21 mouse cellular contexts compared by ENCODE assay signal in the genomic region with DNA sequence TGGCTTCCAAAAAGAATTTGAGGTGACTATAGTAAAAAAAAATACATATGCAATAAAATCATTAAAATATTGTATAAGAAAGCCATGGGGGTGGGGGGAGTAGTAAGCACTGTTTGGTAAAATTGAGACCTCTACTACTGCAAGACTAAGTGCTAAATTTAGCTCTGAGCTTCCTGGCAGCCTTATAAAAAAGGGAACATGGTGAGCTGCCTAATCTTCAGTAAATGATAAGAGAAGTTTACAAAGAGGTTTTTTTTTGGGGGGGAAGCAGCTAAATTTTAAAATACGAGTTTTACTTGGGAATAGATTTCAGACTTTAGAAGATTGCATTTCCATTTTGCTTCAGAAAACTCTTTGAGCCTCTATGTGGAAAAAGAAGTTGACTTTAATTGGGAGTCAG. TPM values are rescaled to one million over a fixed set of nuclear protein-coding genes. Genes with fewer than 3 reads are reported as not detected.
DNase-seq lines count a peak whose midpoint lies in the region; ATAC-seq and TF ChIP-seq lines count a peak whose summit lies in the region.
"Had no signal": no experiment of that assay in that cellular context is flagged by ENCODE, and none has a peak within 500 bp of the region (broad histone marks: within the 10 kb centered on the region; RNA-seq: fewer than 3 reads in every experiment).

No protein-coding gene starts in this region.

- WGBS in embryonic facial prominence, embryonic 15.5 days, result 58% methylated on average over 1 of the region's 1 CpGs
- 67% methylated on average over 1 of the region's 1 CpGs for WGBS in limb, embryonic 14.5 days
- 92% methylated on average over 1 of the region's 1 CpGs for WGBS in neural tube, embryonic 15.5 days
- 60% methylated on average over 1 of the region's 1 CpGs for WGBS in lung, postnatal 0 days

- no peak overlapping the region for H3K4me3 ChIP-seq in MEL (ENCODE audit: control insufficient read depth in 1 of 2, insufficient read depth in 1 of 2, low read depth in 2 of 2, low read length in 2 of 2)
- no peak overlapping the region for H3K4me3 ChIP-seq in embryonic facial prominence, embryonic 15.5 days (replicated peaks)
- H3K4me3 ChIP-seq in limb, embryonic 14.5 days (replicated peaks; ENCODE audit: low read length), result no peak overlapping the region
- no peak overlapping the region for H3K4me3 ChIP-seq in neural tube, embryonic 15.5 days (replicated peaks)
- H3K4me3 ChIP-seq in lung, postnatal 0 days (ENCODE audit: low read depth, low read length), result no peak overlapping the region
- H3K4me3 ChIP-seq: erythroblast, embryonic 14.5 days; forebrain, embryonic 12.5 days; forebrain, embryonic 15.5 days; hindbrain, embryonic 12.5 days; hindbrain, embryonic 15.5 days had no signal

- TF ChIP-seq CTCF in MEL (IDR thresholded peaks at IDR 0.05 in 2 of 3, conservative IDR thresholded peaks at IDR 0.05 in 1 of 3; ENCODE audit: control insufficient read depth in 1 of 3, insufficient read depth in 1 of 3, low read depth in 2 of 3, low read length in 3 of 3, poor library complexity in 1 of 3, severe bottlenecking in 1 of 3), result no peak
- no peak for TF ChIP-seq CTCF in lung, postnatal 0 days (IDR thresholded peaks at IDR 0.05)

- TF ChIP-seq RAD21 in MEL (IDR thresholded peaks at IDR 0.05; ENCODE audit: low read depth, low read length), result no peak

- TF ChIP-seq EP300 in MEL (IDR thresholded peaks at IDR 0.05; ENCODE audit: low read depth in 1 of 2, low read length in 2 of 2), result peak in 1 of 2 experiments; percentile 30; a peak in 3 of 4 replicates
- TF ChIP-seq EP300 in lung, postnatal 0 days (IDR thresholded peaks at IDR 0.05), result no peak

- no peak overlapping the region for H3K27ac ChIP-seq in MEL (ENCODE audit: control insufficient read depth, low read depth, low read length)
- H3K27ac ChIP-seq in embryonic facial prominence, embryonic 15.5 days (replicated peaks), result peak overlapping the region; percentile 93
- H3K27ac ChIP-seq in limb, embryonic 14.5 days (replicated peaks; ENCODE audit: low read depth, low read length), result no peak overlapping the region; the same call in 1 of the 2 replicates
- H3K27ac ChIP-seq in neural tube, embryonic 15.5 days (replicated peaks), result no peak overlapping the region
- no peak overlapping the region for H3K27ac ChIP-seq in lung, postnatal 0 days (ENCODE audit: low read length)
- H3K27ac ChIP-seq: forebrain, embryonic 15.5 days; hindbrain, embryonic 12.5 days; hindbrain, embryonic 15.5 days had no signal

- H3K9ac ChIP-seq in MEL (ENCODE audit: control insufficient read depth, low read depth, low read length, poor library complexity, severe bottlenecking), result no peak overlapping the region
- H3K9ac ChIP-seq in embryonic facial prominence, embryonic 15.5 days, result no peak overlapping the region
- no peak overlapping the region for H3K9ac ChIP-seq in limb, embryonic 14.5 days (ENCODE audit: low read depth, low read length, severe bottlenecking)
- H3K9ac ChIP-seq in neural tube, embryonic 15.5 days (replicated peaks), result no peak overlapping the region
- no peak overlapping the region for H3K9ac ChIP-seq in lung, postnatal 0 days (replicated peaks; ENCODE audit: low read depth)
- H3K9ac ChIP-seq: forebrain, embryonic 12.5 days; forebrain, embryonic 15.5 days; hindbrain, embryonic 12.5 days; hindbrain, embryonic 15.5 days had no signal

- H3K4me1 ChIP-seq in MEL (ENCODE audit: control insufficient read depth in 1 of 2, insufficient read depth in 2 of 2, low read length in 2 of 2), result peaks cover 3 to 25% of the 10 kb centered on the region in 2 experiments; a peak in 3 of 4 replicates
- H3K4me1 ChIP-seq in embryonic facial prominence, embryonic 15.5 days, result peaks cover 62% of the 10 kb centered on the region
- peaks cover 24% of the 10 kb centered on the region for H3K4me1 ChIP-seq in limb, embryonic 14.5 days (ENCODE audit: control insufficient read depth, insufficient read depth, low read length)
- peaks cover 21% of the 10 kb centered on the region for H3K4me1 ChIP-seq in neural tube, embryonic 15.5 days
- H3K4me1 ChIP-seq in lung, postnatal 0 days (ENCODE audit: insufficient read depth, low read depth, low read length), result peaks cover 3% of the 10 kb centered on the region; the same call in 1 of the 2 replicates

- peaks cover 0 to 15% of the 10 kb centered on the region in 2 experiments; a peak in 2 of 4 replicates for H3K36me3 ChIP-seq in MEL (ENCODE audit: control insufficient read depth in 1 of 2, insufficient read depth in 2 of 2, low read length in 2 of 2)
- H3K36me3 ChIP-seq in embryonic facial prominence, embryonic 15.5 days, result peaks cover 1% of the 10 kb centered on the region; the same call in 1 of the 2 replicates
- H3K36me3 ChIP-seq in limb, embryonic 14.5 days (ENCODE audit: control insufficient read depth, insufficient read depth, low read length), result no peaks in the 10 kb centered on the region
- H3K36me3 ChIP-seq in neural tube, embryonic 15.5 days, result no peaks in the 10 kb centered on the region
- H3K36me3 ChIP-seq in lung, postnatal 0 days (ENCODE audit: insufficient read depth, low read length), result no peaks in the 10 kb centered on the region
- H3K36me3 ChIP-seq: forebrain, embryonic 12.5 days; forebrain, embryonic 15.5 days; hindbrain, embryonic 12.5 days; hindbrain, embryonic 15.5 days had no signal

- H3K27me3 ChIP-seq in MEL (ENCODE audit: control insufficient read depth in 1 of 2, insufficient read depth in 2 of 2, low read length in 2 of 2), result 0 out of 4 replicates have a peak, but pooled peaks cover under 1 to 3% of the 10 kb centered on the region in 2 experiments
- H3K27me3 ChIP-seq in embryonic facial prominence, embryonic 15.5 days, result no peaks in the 10 kb centered on the region
- H3K27me3 ChIP-seq in limb, embryonic 14.5 days (ENCODE audit: control insufficient read depth, insufficient read depth, low read length), result no peaks in the 10 kb centered on the region
- H3K27me3 ChIP-seq in neural tube, embryonic 15.5 days (replicated peaks), result peaks cover 31% of the 10 kb centered on the region
- H3K27me3 ChIP-seq in lung, postnatal 0 days (replicated peaks; ENCODE audit: insufficient read depth, low read length), result 0 out of 2 replicates have a peak, but pooled peaks cover 4% of the 10 kb centered on the region
- H3K27me3 ChIP-seq: Patski had no signal

- H3K9me3 ChIP-seq in MEL (replicated peaks; ENCODE audit: insufficient read depth, low read length), result no peaks in the 10 kb centered on the region
- no peaks in the 10 kb centered on the region for H3K9me3 ChIP-seq in embryonic facial prominence, embryonic 15.5 days (replicated peaks)
- H3K9me3 ChIP-seq in limb, embryonic 14.5 days (ENCODE audit: control insufficient read depth, low read length), result no peaks in the 10 kb centered on the region
- no peaks in the 10 kb centered on the region for H3K9me3 ChIP-seq in neural tube, embryonic 15.5 days (replicated peaks)
- H3K9me3 ChIP-seq in lung, postnatal 0 days (ENCODE audit: low read length), result no peaks in the 10 kb centered on the region
- H3K9me3 ChIP-seq: forebrain, embryonic 12.5 days; forebrain, embryonic 15.5 days; hindbrain, embryonic 12.5 days; hindbrain, embryonic 15.5 days had no signal

- DNase-seq in 416B (ENCODE audit: low read depth), result peak; percentile 4
- DNase-seq in MEL (ENCODE audit: low read depth, low spot score), result peak; percentile 42
- DNase-seq in limb, embryonic 14.5 days (ENCODE audit: low spot score), result no peak
- no peak for DNase-seq in spleen, adult 18-20 months
- no peak for DNase-seq in layer of hippocampus, postnatal 14 days (ENCODE audit: low spot score in 2 of 2)
- DNase-seq in lung, postnatal 0 days (ENCODE audit: low spot score), result no peak
- DNase-seq: adrenal gland, postnatal 10 days; cerebellum, adult 18-20 months; cerebellum, adult 9-10 months; cerebellum, postnatal 36 days; embryo, embryonic 11 days had no signal

- ATAC-seq in embryonic facial prominence, embryonic 15.5 days (ENCODE audit: insufficient number of reproducible peaks, low FRiP score, low TSS enrichment, low read depth), result no peak
- ATAC-seq in limb, embryonic 14.5 days (ENCODE audit: low FRiP score, low read depth), result no peak
- no peak for ATAC-seq in neural tube, embryonic 15.5 days (ENCODE audit: low FRiP score)
- no peak for ATAC-seq in lung, postnatal 0 days
- ATAC-seq: forebrain, embryonic 15.5 days had no signal

- H3K79me2 ChIP-seq in MEL (ENCODE audit: control insufficient read depth, insufficient read depth, low read length, poor library complexity), result no peaks in the 10 kb centered on the region

- TF ChIP-seq POLR2A in MEL (IDR thresholded peaks at IDR 0.05; ENCODE audit: control insufficient read depth in 1 of 2, insufficient read depth in 1 of 2, low read depth in 1 of 2, low read length in 2 of 2, poor library complexity in 1 of 2), result no peak
- TF ChIP-seq POLR2A in limb, embryonic 14.5 days (IDR thresholded peaks at IDR 0.05; ENCODE audit: borderline replicate concordance, extremely low read depth, insufficient read depth, insufficient read length), result no peak

- H3K4me2 ChIP-seq in embryonic facial prominence, embryonic 15.5 days (replicated peaks), result 0 out of 2 replicates have a peak overlapping the region, but pooled peaks have one; percentile 86
- peak overlapping the region; percentile 40 for H3K4me2 ChIP-seq in limb, embryonic 14.5 days (replicated peaks; ENCODE audit: low read depth, low read length, severe bottlenecking)
- no peak overlapping the region for H3K4me2 ChIP-seq in neural tube, embryonic 15.5 days
- no peak overlapping the region for H3K4me2 ChIP-seq in lung, postnatal 0 days (replicated peaks; ENCODE audit: low read depth, low read length)
- H3K4me2 ChIP-seq: forebrain, embryonic 12.5 days; forebrain, embryonic 15.5 days; heart, embryonic 11.5 days; hindbrain, embryonic 12.5 days; hindbrain, embryonic 15.5 days had no signal

RNA-seq across cellular contexts. Expression of a gene that starts 3.7 kb away (rescaled TPM):
- total RNA-seq in MEL (2012; rRNA removed), result not detected in 2 replicates
- not detected for polyA plus RNA-seq in MEL (2012; ENCODE audit: insufficient read depth in 1 of 2, insufficient read length in 2 of 2, low read depth in 1 of 2, low replicate concordance in 2 of 2, missing spikeins in 1 of 2)
- 33.4 and 36.4 TPM in 2 replicates for polyA plus RNA-seq in embryonic facial prominence, embryonic 15.5 days (2015; fragmentation: Nextera tagmentation; extraction: Ambion mirVana)
- polyA plus RNA-seq in limb, embryonic 14.5 days (2012; rRNA removed), result 27.6 and 32.3 TPM in 2 replicates
- 27.1 and 33.6 TPM in 2 replicates for polyA plus RNA-seq in limb, embryonic 14.5 days (2014; fragmentation: Nextera tagmentation; extraction: Ambion mirVana)
- polyA plus RNA-seq in neural tube, embryonic 15.5 days (2015; fragmentation: Nextera tagmentation; extraction: Ambion mirVana), result 2.2 and 2.6 TPM in 2 replicates
- 1 to 10 TPM; 1.9 TPM for total RNA-seq in layer of hippocampus, postnatal 14 days (2021)
- polyA plus RNA-seq in lung, postnatal 0 days (2015; fragmentation: Nextera tagmentation; extraction: Ambion mirVana), result 2.2 and 2.8 TPM in 2 replicates
- total RNA-seq: hematopoietic stem cell, adult 5-6 weeks had no signal
- polyA plus RNA-seq: erythroblast, embryonic 14.5 days had no signal

RNA-seq across cellular contexts. Expression of a gene that starts 37.3 kb away (rescaled TPM):
- 21.1 and 23.5 TPM in 2 replicates for total RNA-seq in MEL (2012; rRNA removed)
- 10 to 100 TPM in 1 of 2 experiments, not detected in 1; 20.2 TPM for polyA plus RNA-seq in MEL (2012; ENCODE audit: insufficient read depth in 1 of 2, insufficient read length in 2 of 2, low read depth in 1 of 2, low replicate concordance in 2 of 2, missing spikeins in 1 of 2)
- 15.1 TPM in 2 replicates for polyA plus RNA-seq in embryonic facial prominence, embryonic 15.5 days (2015; fragmentation: Nextera tagmentation; extraction: Ambion mirVana)
- polyA plus RNA-seq in limb, embryonic 14.5 days (2012; rRNA removed), result 8.7 and 9.5 TPM in 2 replicates
- 12.3 and 14.4 TPM in 2 replicates for polyA plus RNA-seq in limb, embryonic 14.5 days (2014; fragmentation: Nextera tagmentation; extraction: Ambion mirVana)
- polyA plus RNA-seq in neural tube, embryonic 15.5 days (2015; fragmentation: Nextera tagmentation; extraction: Ambion mirVana), result 8.9 and 11.0 TPM in 2 replicates
- 1 to 10 TPM; 6.1 to 6.6 TPM for total RNA-seq in layer of hippocampus, postnatal 14 days (2021)
- polyA plus RNA-seq in lung, postnatal 0 days (2015; fragmentation: Nextera tagmentation; extraction: Ambion mirVana), result 5.9 and 6.7 TPM in 2 replicates

Comparison
In these comparisons a context has a peak if more than half of its experiments do, and no peak if none do; other contexts are left out.
1. DNase-seq: peak in 416B (single experiment) and MEL (single experiment); none in limb, embryonic 14.5 days (single experiment), spleen, adult 18-20 months (0 of 2), layer of hippocampus, postnatal 14 days (0 of 2) and lung, postnatal 0 days (single experiment).
2. H3K4me2 ChIP-seq: peak in embryonic facial prominence, embryonic 15.5 days (single experiment) and limb, embryonic 14.5 days (single experiment); none in neural tube, embryonic 15.5 days (single experiment) and lung, postnatal 0 days (single experiment).